Mouse (Mus musculus) erythroblast, embryonic 14.5 days (primary cell): ENCODE results near the gene Vwde.

Experiments used
- GATA1 ChIP-seq: IDR thresholded peaks from 2 replicates; pipeline ENCODE4 v1.6.1; 2012; ENCODE audit warnings: low read length, inconsistent platforms, mixed read lengths
- TAL1 ChIP-seq: IDR thresholded peaks from 3 replicates; pipeline ENCODE4 v1.6.1; 2012; ENCODE audit warnings: low read length, inconsistent platforms, mixed read lengths

DNA sequence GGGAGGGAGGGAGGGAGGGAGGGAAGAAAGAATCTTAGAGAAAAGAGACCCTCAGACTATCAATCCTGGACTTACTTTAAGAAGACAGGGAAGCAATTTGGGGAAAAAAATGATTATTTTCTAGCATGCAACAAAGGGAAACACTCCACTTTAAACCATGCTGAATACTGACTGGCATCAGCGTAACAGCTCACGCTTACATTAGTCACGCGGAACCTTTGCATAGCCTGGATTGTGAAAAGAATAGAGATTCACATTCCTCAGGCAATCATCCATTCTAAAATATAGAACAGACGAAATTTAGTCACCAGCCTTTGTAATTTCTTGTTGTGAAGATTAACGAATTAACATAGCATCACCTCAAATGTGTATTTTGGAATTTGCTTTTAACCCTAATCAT lies 18.6 kb downstream of the Vwde start:
- TF ChIP-seq GATA1, result no peak
- TF ChIP-seq TAL1, result no peak
